ENCODE assay signal across 15 mouse cellular contexts in genomic region chr15:78475604-78476031, GRCm38 (mm10). TPM values are rescaled to one million over a fixed set of nuclear protein-coding genes. Genes with fewer than 3 reads are reported as not detected.
DNase-seq lines count a peak whose midpoint lies in the region; ATAC-seq lines count a peak whose summit lies in the region.
"Had no signal": no experiment of that assay in that cellular context is flagged by ENCODE, and none has a peak within 500 bp of the region (broad histone marks: within the 10 kb centered on the region; RNA-seq: fewer than 3 reads in every experiment).

No protein-coding gene starts in this region.

- H3K9ac ChIP-seq in heart, embryonic 13.5 days, result 0 out of 2 replicates have a peak overlapping the region, but pooled peaks have one; percentile 7
- no peak overlapping the region for H3K9ac ChIP-seq in heart, embryonic 11.5 days (ENCODE audit: low read depth, low read length)
- H3K9ac ChIP-seq in stomach, embryonic 15.5 days, result no peak overlapping the region
- H3K9ac ChIP-seq: liver, embryonic 13.5 days; midbrain, embryonic 15.5 days had no signal

- no peak overlapping the region for H3K4me2 ChIP-seq in heart, embryonic 13.5 days
- no peak overlapping the region for H3K4me2 ChIP-seq in heart, embryonic 11.5 days
- no peak overlapping the region for H3K4me2 ChIP-seq in stomach, embryonic 15.5 days
- H3K4me2 ChIP-seq: liver, embryonic 13.5 days; midbrain, embryonic 15.5 days had no signal

- H3K27ac ChIP-seq in heart, embryonic 13.5 days (replicated peaks), result no peak overlapping the region
- H3K27ac ChIP-seq in heart, embryonic 11.5 days (ENCODE audit: low read depth, low read length), result no peak overlapping the region
- no peak overlapping the region for H3K27ac ChIP-seq in stomach, embryonic 15.5 days
- H3K27ac ChIP-seq: liver, embryonic 13.5 days; midbrain, embryonic 15.5 days had no signal

- H3K4me1 ChIP-seq in heart, embryonic 13.5 days, result peaks cover 34% of the 10 kb centered on the region
- peaks cover 8% of the 10 kb centered on the region; the same call in 1 of the 2 replicates for H3K4me1 ChIP-seq in heart, embryonic 11.5 days (ENCODE audit: control insufficient read depth, insufficient read depth, low read length)
- H3K4me1 ChIP-seq in stomach, embryonic 15.5 days, result 0 out of 2 replicates have a peak, but pooled peaks cover 4% of the 10 kb centered on the region
- H3K4me1 ChIP-seq: midbrain, embryonic 15.5 days had no signal

- ATAC-seq in heart, embryonic 13.5 days (ENCODE audit: extremely low read depth, insufficient number of reproducible peaks, low FRiP score, low TSS enrichment), result no peak
- ATAC-seq in heart, embryonic 11.5 days (replicated peaks; ENCODE audit: insufficient number of reproducible peaks, low FRiP score, low TSS enrichment), result no peak
- ATAC-seq in stomach, embryonic 15.5 days (ENCODE audit: insufficient read depth, low FRiP score, low read depth), result peak; percentile 35; the same call in 1 of the 2 replicates
- ATAC-seq in megakaryocyte, adult 5-6 weeks (ENCODE audit: poor library complexity, severe bottlenecking), result no peak
- ATAC-seq in megakaryocyte progenitor cell, adult 5-6 weeks (replicated peaks; ENCODE audit: poor library complexity), result no peak
- ATAC-seq: midbrain, embryonic 15.5 days had no signal

- H3K4me3 ChIP-seq in heart, embryonic 13.5 days, result no peak overlapping the region
- H3K4me3 ChIP-seq in heart, embryonic 11.5 days (ENCODE audit: low read depth, low read length), result no peak overlapping the region
- no peak overlapping the region for H3K4me3 ChIP-seq in stomach, embryonic 15.5 days (replicated peaks)
- H3K4me3 ChIP-seq: erythroblast, embryonic 14.5 days; liver, embryonic 13.5 days; midbrain, embryonic 15.5 days had no signal

- peaks cover 9% of the 10 kb centered on the region for H3K27me3 ChIP-seq in heart, embryonic 13.5 days (replicated peaks)
- H3K27me3 ChIP-seq in heart, embryonic 11.5 days (ENCODE audit: control insufficient read depth, insufficient read depth, low read length), result no peaks in the 10 kb centered on the region
- H3K27me3 ChIP-seq in stomach, embryonic 15.5 days (replicated peaks), result no peaks in the 10 kb centered on the region
- H3K27me3 ChIP-seq: liver, embryonic 13.5 days; midbrain, embryonic 15.5 days had no signal

- WGBS in heart, embryonic 13.5 days, result 47% methylated on average over 3 of the region's 3 CpGs
- WGBS in heart, embryonic 11.5 days (ENCODE audit: insufficient replicate concordance), result 53% methylated on average over 3 of the region's 3 CpGs
- 47% methylated on average over 3 of the region's 3 CpGs for WGBS in stomach, embryonic 15.5 days

- no peaks in the 10 kb centered on the region for H3K36me3 ChIP-seq in heart, embryonic 13.5 days
- H3K36me3 ChIP-seq in heart, embryonic 11.5 days (ENCODE audit: control insufficient read depth, insufficient read depth, low read length), result no peaks in the 10 kb centered on the region
- H3K36me3 ChIP-seq in stomach, embryonic 15.5 days, result no peaks in the 10 kb centered on the region
- H3K36me3 ChIP-seq: liver, embryonic 13.5 days; midbrain, embryonic 15.5 days had no signal

- DNase-seq in CD4-positive, CD25-positive, alpha-beta regulatory T cell, adult 2 months (ENCODE audit: low read depth, low spot score), result peak; percentile 88
- DNase-seq in CD8-positive naive resting alpha-beta T cell, adult 2 months (ENCODE audit: low read depth in 2 of 2, low spot score in 2 of 2), result peak; percentile 25 to 38
- no peak for DNase-seq in gastrocnemius, adult 8-10 months (ENCODE audit: low spot score in 2 of 2)
- DNase-seq: kidney, adult 8-10 months; liver, embryonic 13.5 days; right cerebral cortex, adult 18-20 months had no signal

- H3K9me3 ChIP-seq in heart, embryonic 13.5 days, result no peaks in the 10 kb centered on the region
- no peaks in the 10 kb centered on the region for H3K9me3 ChIP-seq in heart, embryonic 11.5 days (replicated peaks; ENCODE audit: control insufficient read depth, low read length)
- H3K9me3 ChIP-seq in stomach, embryonic 15.5 days, result no peaks in the 10 kb centered on the region
- H3K9me3 ChIP-seq: liver, embryonic 13.5 days; midbrain, embryonic 15.5 days had no signal

RNA-seq across cellular contexts. Expression of gene Tmprss6, which starts 7.2 kb away (rescaled TPM):
- 0.37 and 0.45 TPM in 2 replicates for polyA plus RNA-seq in heart, embryonic 13.5 days (2015; fragmentation: Nextera tagmentation; extraction: Ambion mirVana)
- polyA plus RNA-seq in heart, embryonic 11.5 days (2014; fragmentation: Nextera tagmentation; extraction: Ambion mirVana), result 0.64 TPM in 1 of 2 replicates, not detected in the other
- 0.64 and 1.8 TPM in 2 replicates for polyA plus RNA-seq in stomach, embryonic 15.5 days (2015; fragmentation: Nextera tagmentation; extraction: Ambion mirVana)
- total RNA-seq in megakaryocyte, adult 5-6 weeks (2015), result not detected in 2 replicates
- total RNA-seq in megakaryocyte, adult 5-6 weeks (2017), result not detected in 2 replicates
- total RNA-seq in gastrocnemius, adult 8-10 months (2022), result under 1 TPM in 1 of 4 experiments, not detected in 3; 0.11 TPM
- not detected in 2 replicates for total RNA-seq in megakaryocyte progenitor cell, adult 5-6 weeks (2015)
- not detected in 2 replicates for total RNA-seq in megakaryocyte progenitor cell, adult 5-6 weeks (2017)
- total RNA-seq: granulocyte monocyte progenitor cell, adult 5-6 weeks had no signal

RNA-seq across cellular contexts. Expression of gene Il2rb, which starts 19.5 kb away (rescaled TPM):
- 0.04 TPM in 1 of 2 replicates, not detected in the other for polyA plus RNA-seq in heart, embryonic 13.5 days (2015; fragmentation: Nextera tagmentation; extraction: Ambion mirVana)
- polyA plus RNA-seq in heart, embryonic 11.5 days (2014; fragmentation: Nextera tagmentation; extraction: Ambion mirVana), result not detected in 2 replicates
- polyA plus RNA-seq in stomach, embryonic 15.5 days (2015; fragmentation: Nextera tagmentation; extraction: Ambion mirVana), result 0.53 and 0.69 TPM in 2 replicates
- total RNA-seq in megakaryocyte, adult 5-6 weeks (2015), result 7.0 and 10.5 TPM in 2 replicates
- total RNA-seq in megakaryocyte, adult 5-6 weeks (2017), result 5.4 and 9.4 TPM in 2 replicates
- total RNA-seq in gastrocnemius, adult 8-10 months (2022), result not detected
- total RNA-seq in megakaryocyte progenitor cell, adult 5-6 weeks (2015), result 0.54 TPM in 2 replicates
- 0.04 and 0.10 TPM in 2 replicates for total RNA-seq in megakaryocyte progenitor cell, adult 5-6 weeks (2017)
- total RNA-seq: granulocyte monocyte progenitor cell, adult 5-6 weeks had no signal
- polyA plus RNA-seq: hindbrain, embryonic 11.5 days had no signal

RNA-seq across cellular contexts. Expression of gene Kctd17, which starts 47.3 kb away (rescaled TPM):
- polyA plus RNA-seq in heart, embryonic 13.5 days (2015; fragmentation: Nextera tagmentation; extraction: Ambion mirVana), result 22.5 and 23.0 TPM in 2 replicates
- polyA plus RNA-seq in heart, embryonic 11.5 days (2014; fragmentation: Nextera tagmentation; extraction: Ambion mirVana), result 16.8 and 21.3 TPM in 2 replicates
- polyA plus RNA-seq in stomach, embryonic 15.5 days (2015; fragmentation: Nextera tagmentation; extraction: Ambion mirVana), result 35.4 and 40.6 TPM in 2 replicates
- total RNA-seq in megakaryocyte, adult 5-6 weeks (2015), result 8.7 and 9.5 TPM in 2 replicates
- total RNA-seq in megakaryocyte, adult 5-6 weeks (2017), result 5.2 and 9.6 TPM in 2 replicates
- total RNA-seq in gastrocnemius, adult 8-10 months (2022), result 10 to 100 TPM in 1 of 4 experiments, 1 to 10 TPM in 3; 5.9 to 10.3 (median 8.2) TPM
- total RNA-seq in megakaryocyte progenitor cell, adult 5-6 weeks (2015), result 7.6 and 8.0 TPM in 2 replicates
- 8.3 and 10.3 TPM in 2 replicates for total RNA-seq in megakaryocyte progenitor cell, adult 5-6 weeks (2017)

RNA-seq across cellular contexts. Expression of gene C1qtnf6, which starts 55.6 kb away (rescaled TPM):
- 28.7 and 31.8 TPM in 2 replicates for polyA plus RNA-seq in heart, embryonic 13.5 days (2015; fragmentation: Nextera tagmentation; extraction: Ambion mirVana)
- polyA plus RNA-seq in heart, embryonic 11.5 days (2014; fragmentation: Nextera tagmentation; extraction: Ambion mirVana), result 36.3 and 37.0 TPM in 2 replicates
- 23.9 and 25.0 TPM in 2 replicates for polyA plus RNA-seq in stomach, embryonic 15.5 days (2015; fragmentation: Nextera tagmentation; extraction: Ambion mirVana)
- total RNA-seq in megakaryocyte, adult 5-6 weeks (2015), result 2.4 and 2.7 TPM in 2 replicates
- 0.89 TPM in 1 of 2 replicates, not detected in the other for total RNA-seq in megakaryocyte, adult 5-6 weeks (2017)
- total RNA-seq in gastrocnemius, adult 8-10 months (2022), result 1 to 10 TPM in 3 of 4 experiments, under 1 TPM in 1; 0.82 to 2.9 (median 1.6) TPM
- 4.8 and 5.3 TPM in 2 replicates for total RNA-seq in megakaryocyte progenitor cell, adult 5-6 weeks (2015)
- 0.30 and 0.46 TPM in 2 replicates for total RNA-seq in megakaryocyte progenitor cell, adult 5-6 weeks (2017)
- polyA plus RNA-seq: erythroblast, embryonic 14.5 days had no signal

Comparison
In these comparisons a context has a peak if more than half of its experiments do, and no peak if none do; other contexts are left out.
1. DNase-seq: peak in CD4-positive, CD25-positive, alpha-beta regulatory T cell, adult 2 months (single experiment) and CD8-positive naive resting alpha-beta T cell, adult 2 months (2 of 2); none in gastrocnemius, adult 8-10 months (0 of 2).
2. RNA of gene Il2rb, which starts 19.5 kb away (total RNA-seq): 5.4 to 10.5 TPM in megakaryocyte, adult 5-6 weeks; 0.04 to 0.54 TPM in megakaryocyte progenitor cell, adult 5-6 weeks and not detected in gastrocnemius, adult 8-10 months; every median in the first group is over 4 times any median in the second.